Mouse (Mus musculus): Measurements from ENCODE around the gene A930002H24Rik. TPM values are rescaled to one million over a fixed set of nuclear protein-coding genes. Genes with fewer than 3 reads are reported as not detected.

A930002H24Rik gene
- polyA plus RNA-seq, 1 experiment = 3.7 TPM

- Histone ChIP-seq H3K4me3 (ENCODE audit: control insufficient read depth, low read depth, low read length) (no peak overlapping the region), H3K27ac (ENCODE audit: control insufficient read depth, insufficient read depth, low read depth, low read length) (no peak overlapping the region), H3K4me1 (ENCODE audit: control insufficient read depth, insufficient read depth, low read length) (peaks cover 5% of the 10 kb centered on the region; the same call in 1 of the 2 replicates), H3K36me3 (ENCODE audit: control insufficient read depth, insufficient read depth, low read length) (no peaks in the 10 kb centered on the region), H3K27me3 (ENCODE audit: control insufficient read depth, insufficient read depth, low read length) (no peaks in the 10 kb centered on the region)
- TF ChIP-seq POLR2A (IDR thresholded peaks at IDR 0.05; ENCODE audit: control insufficient read depth, low read depth, low read length) (no peak), CTCF (IDR thresholded peaks at IDR 0.05; ENCODE audit: control insufficient read depth, insufficient read depth, insufficient replicate concordance, low read depth, low read length) (no peak)
Observed at GRCm38 (mm10) chr17:63818444-63819027, 45.1 kb downstream of the A930002H24Rik start.

DNA sequence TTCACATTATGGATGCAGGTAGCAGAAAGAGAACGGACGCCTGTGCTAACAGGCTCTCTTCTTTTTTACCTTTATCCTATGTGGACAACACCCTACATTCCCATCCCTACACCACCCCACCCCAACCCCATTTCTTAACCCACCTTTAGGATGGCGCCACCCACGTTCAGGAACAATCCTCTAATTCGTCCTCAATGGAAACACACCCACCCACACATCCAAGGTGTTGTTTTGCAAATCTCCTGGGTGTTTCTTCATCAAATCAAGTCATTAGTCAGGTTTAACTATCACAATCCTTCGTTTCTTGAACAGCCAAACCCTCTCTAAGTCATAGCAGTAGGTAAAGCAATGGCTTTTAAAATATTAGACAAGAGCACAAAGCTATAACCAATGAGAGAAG is 50.0 kb downstream of the A930002H24Rik start:
- Histone ChIP-seq H3K27ac (ENCODE audit: control insufficient read depth, insufficient read depth, low read depth, low read length) (no peak overlapping the region), H3K4me3 (ENCODE audit: control insufficient read depth, low read depth, low read length) (no peak overlapping the region), H3K4me1 (ENCODE audit: control insufficient read depth, insufficient read depth, low read length) (no peaks in the 10 kb centered on the region), H3K27me3 (ENCODE audit: control insufficient read depth, insufficient read depth, low read length) (no peaks in the 10 kb centered on the region), H3K36me3 (ENCODE audit: control insufficient read depth, insufficient read depth, low read length) (no peaks in the 10 kb centered on the region)
- no peak for TF ChIP-seq CTCF (IDR thresholded peaks at IDR 0.05; ENCODE audit: control insufficient read depth, insufficient read depth, insufficient replicate concordance, low read depth, low read length)
- no peak for TF ChIP-seq POLR2A (IDR thresholded peaks at IDR 0.05; ENCODE audit: control insufficient read depth, low read depth, low read length)

Other genes with a start within 250 kb of the A930002H24Rik start
- gene Fer, start 729 bp downstream of the A930002H24Rik start, polyA plus RNA-seq (2012; rRNA removed) = 11.5 TPM in 2 replicates